Mouse (Mus musculus): ENCODE results near the gene Col4a2.

DNA sequence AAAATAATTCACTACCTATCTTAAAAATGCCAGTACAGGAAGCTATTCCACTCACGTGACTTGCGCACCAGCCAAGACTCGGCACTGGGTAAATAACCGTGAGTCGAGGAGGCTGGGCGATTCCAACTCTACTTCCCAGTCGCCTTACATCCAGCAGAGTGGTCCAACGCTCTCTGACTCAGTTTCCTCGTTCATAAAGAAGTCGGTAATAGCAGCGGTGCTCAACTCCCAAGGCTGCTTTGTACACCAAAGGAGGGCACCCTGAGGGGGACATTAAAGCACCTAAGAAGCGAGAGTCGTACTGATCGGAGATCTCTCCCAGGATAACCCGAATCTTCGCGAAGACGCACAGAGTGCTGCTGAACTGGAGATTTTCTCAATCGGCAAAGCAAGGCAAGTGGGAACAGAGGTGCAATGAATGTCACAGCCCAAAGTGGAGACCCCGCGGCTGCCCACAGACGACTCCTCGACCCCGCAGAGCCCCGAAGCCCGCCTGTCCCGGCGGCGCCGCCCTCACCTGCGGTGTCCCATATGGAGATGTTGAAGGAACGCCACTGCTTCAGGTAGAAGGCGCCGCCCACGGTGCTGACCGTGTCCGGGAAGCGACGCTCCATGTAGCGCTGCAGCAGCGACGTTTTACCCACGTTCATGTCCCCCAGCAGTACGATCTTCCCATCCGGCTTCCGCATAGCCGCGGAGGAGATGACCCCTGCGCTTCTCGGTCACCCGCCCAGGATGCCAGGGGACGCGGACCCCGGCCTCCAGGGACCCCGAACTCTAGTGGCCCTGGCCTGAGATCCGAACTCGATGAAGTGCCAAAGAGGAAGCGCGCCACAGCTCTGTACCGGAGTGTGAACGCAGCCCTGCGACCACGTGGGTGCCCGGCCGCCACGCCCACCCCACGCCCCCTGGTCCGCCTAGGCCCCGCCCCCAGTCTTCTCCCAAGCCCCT lies 165.5 kb downstream of the Col4a2 start, which contains the start of gene Rab20:
- TF ChIP-seq CTCF (conservative IDR thresholded peaks at IDR 0.05; ENCODE audit: low read length) = no peak
- TF ChIP-seq POU5F1 (IDR thresholded peaks at IDR 0.05; ENCODE audit: borderline replicate concordance, low read length) = no peak
- TF ChIP-seq NANOG (IDR thresholded peaks at IDR 0.05; ENCODE audit: borderline replicate concordance, low read length) = no peak
